Mouse (Mus musculus): ENCODE data around the gene Gm10197.
A peak's percentile ranks its signal among the peaks of the same experiment; 100 is the strongest.
"Not testable (repeated sequence)": the region's sequence is repeated elsewhere in the genome, so short reads cannot be mapped to it uniquely, and the experiment has no call there.

Gm10197 gene

GRCm38 (mm10) chr19:53371666-53372065 lies at the start of gene Gm10197:
TSS of gene Gm10197 (minus strand) at chr19:53371766.
- DNase-seq = no peak

- DNase-seq = peak; percentile 61 to 72
Measured at GRCm38 (mm10) chr19:53420924-53421582, 49.5 kb upstream of the Gm10197 start.

GRCm38 (mm10) chr19:53419834-53420233 lies 48.3 kb upstream of the Gm10197 start:
- peak; percentile 59 to 73 for DNase-seq

- DNase-seq = no peak
Measured at GRCm38 (mm10) chr19:53415198-53415597, 43.6 kb upstream of the Gm10197 start.

GRCm38 (mm10) chr19:53414650-53415049 lies 43.1 kb upstream of the Gm10197 start:
- no peak for DNase-seq

- DNase-seq = no peak
Measured at GRCm38 (mm10) chr19:53413617-53414380, 42.2 kb upstream of the Gm10197 start.

GRCm38 (mm10) chr19:53412149-53412848 lies 40.7 kb upstream of the Gm10197 start:
- no peak for DNase-seq

GRCm38 (mm10) chr19:53409663-53410307 lies 38.2 kb upstream of the Gm10197 start:
- no peak for DNase-seq

DNA sequence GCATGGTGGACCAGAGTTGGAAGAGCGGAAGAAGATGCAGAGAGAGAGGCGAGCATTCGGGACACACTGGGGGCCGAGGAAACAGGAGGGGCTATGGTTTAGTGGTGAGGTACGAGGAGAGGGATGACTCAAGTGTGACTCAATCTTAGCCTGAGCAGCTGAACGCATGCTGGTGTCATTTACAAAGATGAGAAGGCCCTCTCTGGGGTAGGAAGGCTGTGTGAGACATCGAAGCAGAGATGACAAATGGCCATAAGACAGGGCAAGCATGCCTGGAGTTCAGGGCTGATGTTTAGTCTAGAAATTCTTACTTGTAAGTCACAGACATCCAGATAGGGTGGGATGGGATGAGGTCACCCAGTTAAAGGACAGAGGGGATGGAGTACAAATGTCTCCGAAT lies 36.8 kb upstream of the Gm10197 start:
- DNase-seq = no peak

DNA sequence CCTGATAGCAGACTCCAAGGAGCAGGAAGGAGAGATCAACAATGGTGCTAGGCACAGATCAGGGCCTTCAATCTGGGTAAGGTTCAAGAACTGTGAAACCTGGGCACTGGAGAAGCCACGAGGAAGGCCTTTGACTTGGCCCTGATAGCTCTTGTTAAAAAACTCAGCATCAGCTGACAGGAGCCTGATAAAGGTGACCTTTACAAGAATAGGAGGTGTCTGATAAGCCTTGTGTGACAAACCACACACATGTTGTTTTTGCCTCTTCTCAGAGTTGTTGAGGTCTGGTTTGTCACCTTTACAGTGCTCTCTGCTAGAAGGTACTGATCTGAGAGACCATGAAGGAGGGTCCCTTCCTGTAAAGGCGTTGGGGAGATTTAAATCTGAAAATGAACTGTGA lies 35.8 kb upstream of the Gm10197 start:
- DNase-seq = no peak

GRCm38 (mm10) chr19:53405810-53406209 lies 34.2 kb upstream of the Gm10197 start:
- DNase-seq = no peak

DNA sequence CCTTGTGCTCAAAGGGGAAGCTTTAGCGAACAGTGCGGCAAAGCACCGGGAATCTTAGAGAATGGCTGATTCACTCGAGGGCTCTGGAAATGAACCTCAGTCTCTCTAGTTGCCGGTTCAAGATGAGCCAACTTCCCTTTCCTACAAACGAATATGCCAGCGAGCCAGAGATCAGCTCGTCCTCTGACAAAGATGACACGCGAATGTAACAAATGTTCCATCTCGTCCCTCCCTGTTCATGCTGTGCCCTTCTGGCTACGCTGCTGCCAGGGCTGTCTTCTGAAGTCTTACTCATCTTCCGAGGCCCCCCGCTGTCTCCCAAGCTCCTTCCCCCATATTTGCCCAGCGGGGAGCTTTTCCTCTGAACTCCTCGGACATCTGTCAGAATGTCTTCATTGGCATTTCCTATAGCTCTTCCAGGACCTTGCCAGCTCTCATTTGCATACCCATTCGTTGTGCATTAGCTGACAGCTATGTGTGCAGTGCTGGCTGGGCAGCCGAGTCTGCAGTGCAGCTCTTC lies 33.3 kb upstream of the Gm10197 start:
- DNase-seq = no peak

DNA sequence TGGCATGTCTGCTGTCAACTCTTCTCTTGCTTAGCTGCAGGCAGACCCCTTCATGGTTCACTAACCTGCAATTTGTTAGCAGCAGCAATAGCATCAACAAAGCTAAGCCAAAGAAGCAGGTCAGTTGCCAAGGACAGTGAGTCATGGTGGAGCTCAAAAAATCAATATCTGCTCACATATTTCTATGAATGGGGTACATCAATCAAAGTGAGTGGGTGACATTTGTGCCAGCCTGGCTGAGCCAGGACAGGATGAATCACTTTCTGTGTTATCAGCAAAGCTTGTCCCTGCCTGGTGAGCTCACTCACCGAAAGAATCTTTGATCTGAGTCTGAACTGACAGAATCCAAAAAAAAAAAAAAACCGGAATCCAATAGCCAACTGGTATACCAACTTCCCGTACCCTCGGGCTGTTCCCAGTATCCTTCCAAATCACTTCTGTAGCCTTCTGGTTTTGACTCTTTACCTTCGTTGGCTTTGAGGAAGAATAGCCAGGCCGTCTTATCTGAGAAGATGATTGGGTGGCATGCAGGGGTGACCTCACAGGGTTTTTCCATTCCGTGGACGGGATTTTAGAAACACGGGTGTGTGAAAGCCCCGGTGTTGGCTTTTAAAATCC lies 32.8 kb upstream of the Gm10197 start:
- DNase-seq = no peak

DNA sequence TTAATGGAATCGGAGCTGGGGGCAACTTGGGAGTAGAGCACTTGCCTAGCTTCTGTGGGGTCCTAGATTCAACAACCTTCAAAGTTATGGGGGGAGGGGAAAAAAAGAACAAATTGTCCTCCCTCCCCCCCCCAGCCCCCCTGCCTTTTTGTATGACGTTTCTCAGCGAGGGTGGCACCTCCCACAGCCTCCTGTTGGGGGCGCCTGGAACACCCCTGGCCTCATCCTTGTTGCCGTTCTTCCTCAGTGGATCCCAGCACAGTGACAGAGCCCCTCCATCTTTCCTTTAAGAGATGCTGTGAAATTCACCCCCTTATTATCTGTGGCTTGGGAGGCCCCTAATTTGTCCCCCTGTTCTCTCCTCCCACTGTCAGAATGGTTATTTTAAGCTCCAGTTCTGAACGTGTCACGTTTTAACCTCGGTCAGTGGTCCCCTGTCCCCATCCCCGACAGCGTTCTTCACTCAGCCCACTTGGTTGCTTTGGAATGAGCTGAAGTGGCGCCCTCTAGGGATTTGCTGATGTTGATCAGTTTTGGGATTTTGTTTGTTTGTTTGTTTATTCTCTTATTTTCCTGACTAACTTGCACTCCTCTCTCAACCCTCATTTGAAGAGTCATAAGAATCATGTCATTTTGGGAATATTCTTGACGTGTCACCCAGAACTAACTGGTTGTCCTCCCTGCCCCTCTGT lies 31.3 kb upstream of the Gm10197 start:
- no peak for DNase-seq

- DNase-seq = no peak
Measured at GRCm38 (mm10) chr19:53400332-53401110, 29.0 kb upstream of the Gm10197 start.

- no peak for DNase-seq
Measured at GRCm38 (mm10) chr19:53399213-53399612, 27.6 kb upstream of the Gm10197 start.

- no peak for DNase-seq
Measured at GRCm38 (mm10) chr19:53397451-53398233, 26.1 kb upstream of the Gm10197 start.

DNA sequence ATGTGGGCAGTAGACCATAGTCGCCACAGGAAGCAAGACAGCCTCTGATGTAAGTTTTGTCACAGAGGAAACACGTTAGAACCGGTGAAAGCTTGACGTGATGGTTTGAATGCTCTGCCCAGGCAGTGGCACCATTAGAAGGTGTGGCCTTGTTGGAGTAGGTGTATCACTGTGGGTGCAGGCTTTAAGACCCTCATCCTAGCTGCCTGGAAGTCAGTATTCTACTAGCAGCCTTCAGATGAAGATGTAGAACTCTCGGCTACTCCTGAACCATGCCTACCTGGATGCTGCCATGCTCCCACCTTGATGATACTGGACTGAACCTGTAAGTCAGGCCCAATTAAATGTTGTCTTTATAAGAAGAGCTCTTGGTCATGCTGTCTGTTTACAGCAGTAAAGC lies 24.2 kb upstream of the Gm10197 start:
- not testable (repeated sequence) for DNase-seq

GRCm38 (mm10) chr19:53394956-53395355 lies 23.4 kb upstream of the Gm10197 start:
- not testable (repeated sequence) for DNase-seq

GRCm38 (mm10) chr19:53394552-53394951 lies 23.0 kb upstream of the Gm10197 start:
- DNase-seq = no peak
